Mouse (Mus musculus) stomach, postnatal 0 days (tissue): ENCODE data around the gene Brwd1.

Source experiments
- CTCF ChIP-seq: IDR thresholded peaks from 2 replicates; pipeline ENCODE4 v1.5.1; 2016; ENCODE audit warnings: antibody characterized with exemption, low read depth, mild to moderate bottlenecking, moderate library complexity
- EP300 ChIP-seq: optimal IDR thresholded peaks from 2 replicates; pipeline ENCODE3; 2016; ENCODE audit warnings: antibody characterized with exemption

DNA sequence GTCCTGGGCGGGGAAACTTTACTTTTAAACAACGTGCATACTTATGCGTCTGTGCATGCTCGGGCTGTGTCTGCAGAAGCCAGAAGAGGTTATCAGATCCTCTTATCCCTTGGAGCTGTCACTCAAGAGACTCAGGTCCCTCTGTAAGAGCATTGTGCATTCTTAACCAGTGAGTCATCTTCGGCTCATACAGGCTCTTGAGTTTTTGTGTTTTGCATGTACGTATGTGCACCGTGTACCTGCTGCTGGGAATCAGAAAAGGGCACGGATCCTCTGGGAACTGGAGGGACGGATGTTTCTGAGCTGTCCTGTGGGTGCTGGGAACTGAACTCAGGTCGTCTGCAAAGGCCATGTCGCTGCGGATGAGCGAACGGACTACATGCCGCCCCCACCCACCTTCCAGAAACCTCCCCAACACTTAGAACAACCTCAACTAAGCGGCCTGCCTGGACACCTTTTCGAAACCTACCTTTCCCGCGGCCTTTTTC, 44.4 kb upstream of the Brwd1 start:
- no peak for TF ChIP-seq EP300
- TF ChIP-seq CTCF: no peak
